Mouse (Mus musculus) naive thymus-derived CD4-positive, alpha-beta T cell, adult 2 months (primary cell): ENCODE measurements around the gene Cck.

ENCODE experiments used
- DNase-seq: peaks from one replicate; pipeline ENCODE4 v3.0.0-alpha.2; 2011; ENCODE audit warnings: low read depth

Cck gene

GRCm38 (mm10) chr9:121495529-121495928 lies at the start of gene Cck:
Cck (minus strand) TSS chr9:121495694.
- no peak for DNase-seq

DNA sequence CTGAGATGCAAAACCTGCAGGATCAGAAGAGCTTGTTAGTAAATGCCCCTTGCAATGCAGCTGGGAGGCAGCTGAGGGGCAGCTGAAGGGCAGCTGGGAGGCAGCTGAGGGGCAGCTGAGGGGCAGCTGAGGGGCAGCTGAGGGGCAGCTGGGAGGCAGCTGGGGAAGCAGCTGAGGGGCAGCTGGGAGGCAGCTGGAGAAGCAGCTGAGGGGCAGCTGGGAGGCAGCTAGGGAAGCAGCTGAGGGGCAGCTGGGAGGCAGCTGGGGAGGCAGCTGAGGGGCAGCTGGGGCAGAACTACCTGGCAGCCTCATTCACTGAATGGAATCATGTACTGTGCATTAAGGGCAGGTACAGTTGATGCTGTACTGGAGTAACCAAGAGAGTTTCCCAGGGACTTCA lies 46.0 kb upstream of the Cck start:
- DNase-seq: no peak

DNA sequence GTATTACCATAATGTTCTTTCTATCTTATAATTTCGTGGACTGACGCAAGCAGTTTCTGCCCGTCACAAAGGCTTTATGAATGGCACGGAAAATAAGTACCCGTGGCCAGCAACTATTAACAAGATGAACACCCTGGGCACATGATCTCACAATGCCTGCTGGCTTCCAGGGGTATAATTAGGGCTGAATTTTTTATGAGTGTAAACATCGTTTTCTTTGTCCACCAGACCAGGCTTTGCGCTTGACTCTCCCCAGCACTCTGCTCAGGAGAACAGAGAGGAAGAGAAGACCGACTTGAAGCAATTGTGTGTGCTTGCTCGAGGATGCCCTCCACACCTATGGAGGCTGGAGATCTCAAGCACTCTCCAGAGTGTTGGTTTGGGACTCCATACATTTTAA lies 37.1 kb upstream of the Cck start:
- DNase-seq: no peak

DNA sequence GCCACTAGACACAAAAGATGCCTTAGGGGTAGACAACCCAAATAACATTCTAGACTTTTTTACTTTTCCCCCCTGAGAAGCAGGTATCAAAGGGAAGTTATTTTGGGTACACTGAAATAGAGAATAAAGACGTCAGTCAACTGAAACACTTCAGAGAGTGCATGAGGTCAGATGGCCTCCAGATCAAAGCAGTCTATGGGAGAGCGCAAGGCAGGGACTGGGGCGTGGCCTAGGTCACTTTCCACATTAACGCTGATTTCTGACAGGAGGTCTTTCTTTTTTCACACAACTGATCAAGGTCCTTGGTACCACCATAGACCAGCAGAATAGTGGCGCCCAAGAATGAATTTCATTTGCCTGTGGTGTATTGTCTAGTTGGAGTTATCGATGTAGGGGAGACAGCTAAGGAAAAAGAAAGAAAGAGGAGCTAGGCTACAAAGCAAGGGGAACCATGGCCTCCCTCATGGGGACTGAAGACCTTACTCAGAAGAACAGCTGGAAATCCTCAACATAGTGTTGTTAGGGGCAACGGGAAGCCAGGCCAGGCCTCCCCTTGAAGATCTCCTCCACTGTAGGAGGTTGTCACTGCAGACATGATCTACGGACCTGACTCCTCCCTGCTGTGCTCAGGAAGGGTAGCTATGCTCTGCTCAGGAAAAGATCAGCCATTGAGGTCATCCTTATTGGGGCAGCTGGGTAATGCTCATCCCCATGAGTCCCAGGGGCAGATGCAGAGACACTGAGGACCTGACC lies 33.3 kb upstream of the Cck start:
- no peak for DNase-seq

GRCm38 (mm10) chr9:121526171-121526570 lies 30.7 kb upstream of the Cck start:
- DNase-seq: no peak

DNA sequence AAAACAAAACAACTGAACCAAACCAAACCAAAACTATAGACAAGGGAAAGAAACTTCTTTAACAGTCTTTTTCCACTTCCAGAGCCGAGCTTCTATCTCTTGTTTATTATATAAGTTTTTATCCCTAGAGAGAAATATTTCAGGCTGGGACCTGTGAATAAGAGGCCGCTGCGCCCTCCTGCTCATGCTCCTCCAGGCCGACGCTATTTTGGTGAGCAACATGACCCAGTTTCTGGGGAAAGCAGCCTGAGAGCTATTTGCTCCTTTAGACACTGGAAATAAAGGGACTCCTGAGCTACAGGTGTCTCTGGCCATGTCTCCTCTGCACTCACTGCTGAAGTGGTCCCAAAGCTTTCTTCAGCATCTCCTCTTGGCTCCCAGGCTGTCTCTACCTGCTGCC lies 24.6 kb upstream of the Cck start:
- DNase-seq: no peak

DNA sequence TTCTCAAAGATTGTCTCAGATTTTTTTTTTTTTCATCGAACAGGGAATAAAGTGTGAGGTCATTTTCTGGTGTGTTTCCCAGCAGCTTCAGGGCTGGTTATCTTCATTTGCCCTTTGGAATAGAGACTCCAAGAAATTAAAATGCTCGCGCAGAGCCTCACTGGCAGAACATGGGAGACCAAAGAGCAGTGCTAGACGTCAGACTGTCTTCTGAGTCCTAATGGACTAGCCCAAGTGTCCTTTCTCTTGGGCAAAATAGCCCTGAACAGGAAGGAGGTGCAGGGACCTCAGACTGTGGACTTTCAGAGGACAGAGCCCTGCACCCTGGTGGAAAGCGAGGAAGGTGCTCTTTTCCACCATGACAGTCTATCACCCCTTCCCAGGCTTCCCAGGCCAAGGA lies 19.0 kb upstream of the Cck start:
- no peak for DNase-seq

DNA sequence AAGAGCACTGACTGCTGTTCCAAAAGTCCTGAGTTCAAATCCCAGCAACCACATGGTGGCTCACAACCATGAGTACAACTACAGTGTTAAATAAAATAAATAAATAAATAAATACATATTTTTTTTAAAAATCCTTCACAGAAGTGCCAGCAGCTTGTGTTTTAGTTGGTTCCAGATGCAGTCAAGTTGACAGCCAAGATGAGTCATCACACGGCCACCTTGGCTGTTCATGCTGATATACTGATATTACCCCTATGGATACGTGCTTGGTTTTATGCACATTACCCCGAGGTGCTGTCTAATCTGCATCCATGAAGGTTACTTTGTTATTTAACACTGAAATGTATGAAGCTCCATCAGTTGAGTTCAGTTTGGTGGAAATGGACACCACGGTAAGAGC lies 16.4 kb upstream of the Cck start:
- no peak for DNase-seq

GRCm38 (mm10) chr9:121506478-121507180 lies 11.1 kb upstream of the Cck start:
- no peak for DNase-seq

DNA sequence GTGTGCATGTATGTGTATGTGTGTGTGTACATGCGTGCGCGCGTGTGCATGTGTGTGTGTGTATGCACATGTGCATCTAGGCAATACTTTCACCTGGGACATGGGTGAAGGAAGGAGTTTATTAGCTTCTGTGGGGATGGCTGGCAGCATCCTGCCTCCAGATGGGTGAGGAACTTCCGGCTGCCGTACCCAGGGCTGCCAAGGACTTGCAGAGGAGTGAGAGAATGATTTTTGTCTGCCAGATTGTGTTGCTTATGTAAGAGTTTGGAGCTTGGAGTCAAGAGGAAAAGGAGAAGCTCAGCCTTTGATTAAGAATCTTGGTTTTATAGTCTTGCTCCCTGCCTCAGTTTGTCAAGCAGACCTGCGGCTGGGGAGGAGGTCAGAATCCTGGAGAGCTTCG lies 9.9 kb upstream of the Cck start:
- no peak for DNase-seq

- DNase-seq: no peak
These were observed 608 bp upstream of the Cck start for GRCm38 (mm10) chr9:121496102-121496501.

- DNase-seq: no peak
These were observed 1.3 kb downstream of the Cck start for GRCm38 (mm10) chr9:121494006-121494767.

DNA sequence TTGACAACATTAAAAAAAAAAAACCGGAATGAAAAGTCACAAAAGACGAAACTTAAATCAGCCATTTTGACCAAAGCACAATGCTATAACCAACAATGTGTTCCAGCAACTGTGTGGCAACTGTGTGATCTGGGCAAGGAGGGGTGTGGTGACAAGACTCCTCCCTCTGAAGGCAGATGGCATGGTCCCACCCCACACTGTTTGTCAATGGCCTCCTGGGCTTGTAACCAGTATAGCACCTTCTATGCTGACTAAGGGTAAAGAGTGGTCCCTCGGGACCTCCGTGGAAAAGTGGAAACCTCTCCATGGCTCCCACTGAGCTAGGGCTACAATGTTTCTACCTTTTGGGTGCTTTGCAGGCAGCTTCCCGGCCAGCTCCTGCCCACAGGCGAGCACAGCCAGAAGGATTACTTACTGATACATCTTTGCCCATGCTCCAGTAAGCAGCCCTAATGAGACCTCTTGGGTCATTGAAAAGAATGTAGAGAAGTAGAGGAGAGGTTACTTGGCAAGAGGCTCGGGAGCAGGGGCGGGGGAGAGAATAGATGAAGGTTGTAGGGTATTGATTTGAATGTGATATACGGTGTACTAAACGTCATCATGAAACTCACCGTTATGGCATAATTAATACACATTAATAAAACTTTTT lies 3.8 kb downstream of the Cck start:
- no peak for DNase-seq

- no peak for DNase-seq
These were observed 8.3 kb downstream of the Cck start for GRCm38 (mm10) chr9:121487216-121487615.

DNA sequence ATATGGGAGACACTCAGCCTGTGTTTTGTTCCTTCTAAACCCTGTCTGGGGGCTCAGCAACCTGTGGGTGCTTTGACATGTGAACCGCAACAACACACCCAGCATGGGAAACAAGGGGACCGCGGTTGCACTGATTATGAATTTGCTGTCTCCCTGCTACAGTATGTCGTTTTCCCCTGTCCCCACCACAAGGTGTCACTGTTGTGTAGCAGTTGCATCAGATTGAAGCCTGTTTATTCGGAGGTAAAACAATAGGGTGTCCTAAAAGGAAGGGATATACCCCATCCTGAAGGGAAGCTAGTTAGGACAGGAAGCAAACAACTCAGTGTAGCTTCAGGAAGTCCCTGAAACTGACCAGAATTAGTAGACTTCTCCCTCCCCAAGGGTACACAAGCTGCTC lies 16.0 kb downstream of the Cck start:
- DNase-seq: peak; percentile 88

- DNase-seq: peak; percentile 83
These were observed 18.1 kb downstream of the Cck start for GRCm38 (mm10) chr9:121477305-121477911.

DNA sequence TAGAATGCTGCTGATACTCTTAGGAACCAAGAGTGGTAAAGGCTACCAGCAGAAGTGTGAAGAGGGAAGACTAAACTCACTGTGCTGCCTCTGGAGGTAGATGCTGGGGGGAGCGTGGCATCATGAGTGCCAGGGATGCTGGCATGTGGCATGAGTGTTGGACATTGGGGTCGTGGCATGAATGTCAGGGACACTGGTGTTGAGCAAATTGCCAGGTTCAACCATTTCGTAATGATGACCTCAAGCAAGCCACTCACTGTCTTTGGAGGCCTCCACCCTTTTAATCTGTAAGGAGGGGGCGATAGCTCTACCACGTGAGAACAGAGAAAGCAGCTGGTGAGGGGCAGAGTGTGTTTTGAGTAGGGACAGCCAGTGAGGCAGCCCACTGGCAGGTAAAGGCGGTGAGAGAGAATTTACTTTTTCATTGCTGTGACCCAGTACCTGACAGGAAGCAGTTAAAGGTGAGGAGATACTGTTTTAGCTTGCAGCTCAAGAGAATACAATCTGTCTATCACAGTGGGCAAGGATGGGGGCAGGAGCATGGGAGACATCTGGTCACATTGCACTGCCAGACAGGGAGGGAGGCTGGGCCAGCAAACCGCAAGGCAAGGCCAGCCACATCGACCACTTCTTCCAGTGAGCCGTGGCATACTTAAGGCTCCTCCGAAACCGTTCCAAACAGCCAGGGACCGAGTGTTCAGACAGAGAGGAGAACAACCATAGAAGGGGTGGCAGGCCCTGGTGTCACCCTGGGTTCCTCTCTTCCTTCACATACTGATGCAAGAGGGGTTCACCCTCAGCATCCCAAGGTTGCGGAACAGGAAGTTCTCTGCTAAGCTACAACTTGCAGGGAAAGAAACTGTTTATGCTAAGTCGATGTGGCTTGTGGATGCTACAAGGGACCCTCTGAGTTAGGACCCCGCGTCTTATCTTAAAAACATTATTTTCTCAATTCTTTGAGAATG lies 19.7 kb downstream of the Cck start:
- no peak for DNase-seq

GRCm38 (mm10) chr9:121474771-121475170 lies 20.7 kb downstream of the Cck start:
- DNase-seq: no peak

- no peak for DNase-seq
These were observed 25.8 kb downstream of the Cck start for GRCm38 (mm10) chr9:121469711-121470110.

GRCm38 (mm10) chr9:121467460-121467859 lies 28.0 kb downstream of the Cck start:
- DNase-seq: no peak

GRCm38 (mm10) chr9:121460527-121460926 lies 35.0 kb downstream of the Cck start:
- no peak for DNase-seq
